Mouse (Mus musculus) thymus, postnatal 25 days (tissue): ENCODE results near the gene Sacm1l.

Experiments
- DNase-seq: peaks from one replicate; pipeline ENCODE4 v3.0.0; 2022

The Sacm1l gene

GRCm38 (mm10) chr9:123529392-123530157, at the start of gene Sacm1l:
Sacm1l (plus strand) TSS chr9:123529759.
- DNase-seq: peak; percentile 96

- no peak for DNase-seq
These were observed 49.7 kb upstream of the Sacm1l start for GRCm38 (mm10) chr9:123479876-123480252.

DNA sequence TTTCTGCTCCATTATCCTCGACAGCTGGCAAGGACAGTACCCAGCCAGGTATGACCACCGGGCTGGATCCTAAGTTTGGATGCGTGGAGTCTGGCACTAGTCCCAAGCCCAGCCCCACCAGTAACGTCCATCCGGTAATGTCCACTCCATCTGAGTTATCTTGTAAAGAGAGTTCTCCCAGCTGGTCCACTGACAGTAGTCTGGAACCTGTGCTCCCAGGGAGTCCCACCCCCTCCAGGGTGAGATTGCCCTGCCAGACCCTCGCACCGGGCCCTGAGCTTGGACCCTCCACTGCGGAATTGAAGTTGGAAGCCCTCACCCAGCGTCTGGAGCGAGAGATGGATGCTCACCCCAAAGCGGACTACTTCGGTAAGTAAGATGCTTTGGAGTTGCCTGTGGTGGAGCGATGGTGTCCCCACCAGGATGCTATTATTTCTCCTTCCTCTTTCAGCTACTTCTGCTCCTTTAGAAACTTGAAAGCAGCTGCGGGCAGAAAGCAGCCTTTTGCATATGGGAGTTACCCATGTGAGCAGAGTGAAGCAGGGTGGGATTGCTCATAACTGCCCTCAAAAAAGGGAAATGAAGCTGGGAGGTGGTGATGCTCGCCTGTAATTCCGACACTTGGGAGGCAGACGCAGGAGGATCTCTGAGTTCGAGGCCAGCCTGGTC, 49.2 kb upstream of the Sacm1l start:
- DNase-seq: no peak

GRCm38 (mm10) chr9:123481136-123481535, 48.4 kb upstream of the Sacm1l start:
- no peak for DNase-seq

DNA sequence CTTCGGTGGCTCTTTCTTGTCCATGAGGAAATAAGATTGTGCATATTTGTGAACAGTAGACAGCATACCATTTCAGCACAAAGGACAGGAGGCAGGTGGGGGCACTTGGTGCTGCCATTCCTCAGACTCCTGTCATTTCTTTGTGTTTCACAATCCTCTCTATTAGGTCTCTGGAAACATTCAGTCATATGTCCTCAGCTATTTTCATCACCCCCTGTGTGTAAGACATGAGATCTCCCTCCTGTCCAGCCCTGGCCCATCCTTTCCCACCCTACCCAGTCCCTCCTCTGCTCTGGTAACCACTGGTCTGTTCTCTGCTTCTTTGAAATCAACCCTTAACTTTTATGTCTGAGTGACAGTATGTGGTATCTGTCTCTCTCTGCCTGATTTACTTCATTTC, 46.0 kb upstream of the Sacm1l start:
- no peak for DNase-seq

DNA sequence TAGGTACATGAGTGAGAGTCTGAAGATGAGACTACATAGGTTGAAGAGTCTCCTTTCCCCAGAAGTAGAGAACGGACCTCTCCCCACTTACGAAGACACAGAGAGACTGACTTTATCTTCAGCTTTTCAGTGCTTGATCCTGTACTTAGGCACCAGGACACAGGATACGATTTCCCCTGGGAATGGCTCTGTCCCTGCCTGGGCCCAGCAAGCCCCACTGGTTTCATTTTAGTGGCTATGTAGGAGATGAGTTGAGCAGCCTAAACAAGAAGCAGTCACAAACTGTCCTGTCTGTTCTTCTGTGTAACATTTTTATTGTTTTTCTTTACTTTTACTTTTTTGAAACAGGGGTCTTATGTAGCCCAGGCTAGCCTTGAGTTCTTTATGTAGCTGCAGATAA, 44.7 kb upstream of the Sacm1l start:
- no peak for DNase-seq

DNA sequence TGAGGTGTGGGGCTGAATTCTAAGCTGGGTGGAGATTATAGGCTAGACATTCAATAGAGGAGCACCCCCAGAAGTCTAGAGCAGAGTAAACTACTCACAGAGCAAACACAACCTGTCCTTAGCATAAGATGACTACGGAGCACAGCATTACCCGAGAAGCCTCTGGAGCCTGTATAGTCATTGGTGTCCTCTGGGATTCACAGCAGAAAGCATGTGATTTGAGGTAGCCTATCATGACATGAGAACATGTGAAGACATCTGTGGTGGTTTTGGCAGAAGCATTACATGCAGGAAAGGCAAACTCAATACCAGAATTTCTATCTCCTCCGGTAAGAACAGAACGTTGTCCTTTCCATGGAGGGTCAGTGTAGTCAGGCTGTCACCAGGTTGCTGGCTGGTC, 44.0 kb upstream of the Sacm1l start:
- DNase-seq: no peak

DNA sequence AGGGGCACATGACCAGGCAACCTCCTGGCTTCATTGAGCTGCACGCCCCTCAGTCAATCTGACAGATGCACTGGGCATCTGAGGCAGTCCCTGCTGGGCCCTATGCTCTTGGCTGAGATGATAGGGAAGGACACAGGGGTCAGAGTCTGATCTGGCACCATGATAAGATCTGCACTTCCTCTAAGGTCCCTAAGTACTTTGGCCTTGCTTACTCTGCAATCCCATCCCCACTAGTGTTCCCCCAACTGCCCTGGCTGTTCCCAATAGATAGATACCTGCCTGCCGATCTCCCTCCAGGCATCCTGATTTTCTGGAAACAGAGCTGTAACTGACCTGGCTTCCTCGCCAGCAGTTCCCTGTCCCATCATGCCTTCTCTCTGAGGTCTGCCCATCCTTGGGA, 42.9 kb upstream of the Sacm1l start:
- no peak for DNase-seq

DNA sequence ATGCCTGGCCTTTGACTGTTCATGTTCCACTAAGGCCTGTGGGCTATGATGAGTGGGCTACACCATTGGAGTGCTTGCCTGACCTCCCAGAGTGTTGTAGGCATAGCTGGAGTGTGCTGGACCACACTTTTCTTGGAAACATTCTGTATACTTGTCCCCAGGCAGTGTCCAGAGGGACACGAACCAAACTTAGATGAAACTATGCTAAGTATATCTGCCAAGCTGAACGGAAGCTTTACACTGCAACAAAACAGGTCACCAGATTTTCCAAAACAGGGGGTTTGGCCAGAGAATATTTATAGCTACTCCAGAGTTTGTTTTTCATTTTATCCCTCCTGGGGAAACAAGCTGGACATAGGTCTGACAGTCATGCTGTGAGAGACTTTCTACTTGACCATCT, 40.5 kb upstream of the Sacm1l start:
- no peak for DNase-seq

- DNase-seq: no peak
These were observed 39.7 kb upstream of the Sacm1l start for GRCm38 (mm10) chr9:123489727-123490343.

- DNase-seq: no peak
These were observed 38.6 kb upstream of the Sacm1l start for GRCm38 (mm10) chr9:123490930-123491329.

DNA sequence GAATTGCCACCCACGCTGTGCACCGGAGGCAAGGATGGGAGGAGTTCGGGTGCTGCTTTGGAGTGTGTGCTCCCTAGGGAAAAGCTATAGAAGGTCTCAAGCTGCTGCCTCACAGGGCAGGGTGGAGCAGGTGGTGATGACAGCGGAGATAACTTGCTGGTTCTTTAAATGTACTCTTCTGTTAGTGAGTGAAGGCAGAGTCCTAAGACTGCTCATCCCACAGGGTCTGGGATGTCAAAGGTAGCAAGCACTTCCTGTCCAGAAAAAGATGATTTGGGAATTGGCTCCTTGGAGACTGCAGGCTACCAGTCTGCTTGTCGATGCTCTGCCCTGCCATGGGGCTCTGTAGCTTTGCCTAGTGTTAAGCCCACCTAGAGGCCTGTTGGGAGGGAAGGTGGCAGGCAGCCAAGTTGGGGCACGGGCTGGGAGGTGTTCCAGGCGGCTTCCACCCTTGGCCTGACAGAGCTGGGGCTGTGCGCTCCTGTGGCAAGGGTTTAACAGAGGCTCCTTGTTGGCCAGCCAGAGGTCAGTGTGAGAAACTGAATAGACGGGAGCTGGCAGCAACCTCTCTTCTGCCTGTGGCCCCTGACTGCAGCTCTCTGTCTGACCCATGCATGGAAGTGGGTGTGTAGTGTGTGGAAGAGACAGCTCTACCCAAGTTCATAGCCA, 37.5 kb upstream of the Sacm1l start:
- DNase-seq: no peak

DNA sequence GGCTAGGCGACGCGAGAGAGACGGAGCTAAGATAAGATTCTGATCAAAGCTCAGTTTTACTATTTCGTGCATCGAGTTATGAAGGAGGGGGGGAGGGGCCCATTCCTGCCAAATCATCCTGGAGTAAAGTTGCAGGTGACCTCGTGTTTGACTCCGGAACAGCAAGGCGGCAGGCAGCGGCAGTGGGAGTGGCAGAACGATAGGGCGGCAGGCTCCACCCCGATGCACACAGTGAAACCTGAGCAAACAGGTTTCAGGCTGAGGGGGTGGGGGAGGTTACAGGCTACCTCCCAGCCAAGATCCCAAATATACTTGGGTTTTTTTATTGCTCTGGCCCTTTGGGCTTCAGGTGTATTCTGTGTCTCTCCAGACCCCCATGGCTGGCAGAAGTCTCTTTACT, 32.9 kb upstream of the Sacm1l start:
- no peak for DNase-seq

DNA sequence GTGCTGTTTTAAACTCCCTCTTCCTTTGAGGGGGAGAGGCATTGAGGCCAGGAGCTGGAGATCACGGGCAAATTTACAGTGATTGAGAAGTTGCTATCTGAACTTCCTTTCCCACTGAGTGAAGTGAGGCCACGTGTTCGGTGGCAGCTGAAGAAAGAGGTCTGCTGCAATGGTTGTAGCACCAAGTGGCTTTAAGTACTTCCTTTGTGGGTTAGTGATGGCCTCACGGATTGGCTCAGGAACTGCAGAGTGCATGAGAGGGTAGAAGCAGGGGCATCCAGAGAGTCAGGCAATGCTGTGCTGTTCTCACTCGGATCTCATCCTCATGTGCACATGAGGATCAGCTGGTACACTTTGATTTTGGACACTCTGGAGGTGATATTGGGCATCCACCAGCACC, 31.7 kb upstream of the Sacm1l start:
- DNase-seq: peak; percentile 23

- DNase-seq: no peak
These were observed 29.1 kb upstream of the Sacm1l start for GRCm38 (mm10) chr9:123500480-123500879.

GRCm38 (mm10) chr9:123503171-123503834, 26.3 kb upstream of the Sacm1l start:
- no peak for DNase-seq

GRCm38 (mm10) chr9:123504325-123504724, 25.2 kb upstream of the Sacm1l start:
- peak; percentile 69 for DNase-seq

DNA sequence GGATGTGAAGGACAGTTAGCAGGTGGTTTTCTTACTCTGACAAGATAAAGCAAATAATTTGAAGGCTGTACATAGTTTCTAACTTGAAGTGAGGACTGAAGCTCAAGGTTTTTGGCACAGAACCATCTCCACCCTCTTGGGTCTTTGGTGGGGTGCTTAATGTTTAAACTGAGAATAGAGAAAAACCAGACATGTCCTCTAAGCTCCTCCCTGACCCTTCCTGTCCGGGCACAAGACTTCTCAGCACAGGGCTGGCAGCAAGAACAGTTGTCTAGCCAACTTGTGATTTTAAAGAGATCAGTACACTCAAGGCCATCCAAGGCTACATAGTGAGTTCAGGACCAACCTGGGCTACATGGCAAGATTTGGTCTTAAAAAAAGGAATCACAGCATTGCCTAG, 24.0 kb upstream of the Sacm1l start:
- DNase-seq: no peak

GRCm38 (mm10) chr9:123506270-123507146, 23.1 kb upstream of the Sacm1l start:
- DNase-seq: no peak

DNA sequence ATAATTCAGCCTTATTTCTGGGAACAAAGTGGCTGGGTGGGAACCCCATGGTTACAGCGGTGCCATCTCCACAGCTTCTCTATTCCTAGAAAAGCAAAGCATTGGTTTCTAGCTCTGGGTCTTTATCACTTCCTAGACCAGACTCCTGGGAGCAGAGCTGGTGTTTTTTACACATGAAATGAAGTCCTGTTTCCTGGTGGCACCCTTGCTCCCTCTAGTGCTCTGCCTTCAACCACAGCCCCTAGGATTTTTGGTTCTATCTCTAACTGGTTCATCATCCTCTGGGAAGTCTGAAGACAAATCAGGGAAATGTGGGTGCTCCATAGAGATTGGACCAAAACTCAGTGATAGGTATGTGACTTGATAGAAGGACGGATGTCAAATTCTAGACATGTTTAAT, 22.2 kb upstream of the Sacm1l start:
- DNase-seq: no peak

DNA sequence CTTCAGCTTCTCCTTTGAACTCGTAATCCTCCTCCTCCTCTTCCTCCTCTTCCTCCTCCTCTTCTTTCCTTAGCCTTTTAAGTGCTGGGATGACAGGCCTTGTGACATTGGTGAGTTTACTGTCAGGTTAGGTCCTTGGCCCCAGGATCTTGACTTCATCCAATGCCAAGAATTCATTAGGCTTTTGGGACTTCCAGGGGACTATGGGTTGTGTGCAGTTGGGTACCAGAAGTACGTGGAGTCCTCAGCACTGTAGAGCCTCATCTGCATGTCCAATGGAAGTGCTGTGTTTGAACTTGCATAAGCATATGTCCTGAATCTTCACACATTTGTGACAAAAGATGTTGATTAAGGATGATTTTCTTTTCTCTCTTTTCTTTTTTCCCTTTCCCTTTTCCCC, 20.6 kb upstream of the Sacm1l start:
- no peak for DNase-seq
